Mouse (Mus musculus): Measurements from ENCODE around the gene Fam155a.

Fam155a gene

GRCm38 (mm10) chr8:9656901-9657300 is 114.1 kb downstream of the Fam155a start:
- no peak for DNase-seq

GRCm38 (mm10) chr8:9654826-9655225 is 116.1 kb downstream of the Fam155a start:
- no peak for DNase-seq

GRCm38 (mm10) chr8:9653643-9654042 is 117.3 kb downstream of the Fam155a start:
- no peak for DNase-seq

- peak; percentile 70 for DNase-seq
Measured at GRCm38 (mm10) chr8:9638162-9638561, 132.8 kb downstream of the Fam155a start.

- DNase-seq = peak; percentile 70
Measured at GRCm38 (mm10) chr8:9635240-9635639, 135.7 kb downstream of the Fam155a start.

GRCm38 (mm10) chr8:9607086-9607701 is 163.8 kb downstream of the Fam155a start:
- no peak for DNase-seq

- DNase-seq = no peak
Measured at GRCm38 (mm10) chr8:9596003-9596402, 175.0 kb downstream of the Fam155a start.

- no peak for DNase-seq
Measured at GRCm38 (mm10) chr8:9581836-9582235, 189.1 kb downstream of the Fam155a start.

- DNase-seq = no peak
Measured at GRCm38 (mm10) chr8:9580192-9580591, 190.8 kb downstream of the Fam155a start.

GRCm38 (mm10) chr8:9571977-9572376 is 199.0 kb downstream of the Fam155a start:
- DNase-seq = no peak

GRCm38 (mm10) chr8:9569516-9570170 is 201.3 kb downstream of the Fam155a start:
- peak; percentile 69 for DNase-seq

- peak; percentile 11 for DNase-seq
Measured at GRCm38 (mm10) chr8:9549199-9549598, 221.8 kb downstream of the Fam155a start.

GRCm38 (mm10) chr8:9547558-9547954 is 223.4 kb downstream of the Fam155a start:
- no peak for DNase-seq

- DNase-seq = no peak
Measured at GRCm38 (mm10) chr8:9546919-9547557, 223.9 kb downstream of the Fam155a start.

- no peak for DNase-seq
Measured at GRCm38 (mm10) chr8:9546429-9546828, 224.5 kb downstream of the Fam155a start.

GRCm38 (mm10) chr8:9545665-9546064 is 225.3 kb downstream of the Fam155a start:
- no peak for DNase-seq

- DNase-seq = no peak
Measured at GRCm38 (mm10) chr8:9535730-9536372, 235.1 kb downstream of the Fam155a start.

GRCm38 (mm10) chr8:9526515-9526914 is 244.4 kb downstream of the Fam155a start:
- no peak for DNase-seq

- no peak for DNase-seq
Measured at GRCm38 (mm10) chr8:9521577-9521976, 249.4 kb downstream of the Fam155a start.

GRCm38 (mm10) chr8:9500751-9501150 is 270.2 kb downstream of the Fam155a start:
- no peak for DNase-seq

GRCm38 (mm10) chr8:9494225-9494598 is 276.7 kb downstream of the Fam155a start:
- DNase-seq = no peak

- peak; percentile 71 for DNase-seq
Measured at GRCm38 (mm10) chr8:9493557-9494224, 277.3 kb downstream of the Fam155a start.

- DNase-seq = no peak
Measured at GRCm38 (mm10) chr8:9482565-9482964, 288.4 kb downstream of the Fam155a start.

Measured in heart, adult 11 months (tissue).